Mouse (Mus musculus) urinary bladder, postnatal 25 days (tissue): ENCODE measurements around the gene Snx11.
A peak's percentile ranks its signal among the peaks of the same experiment; 100 is the strongest.

Experiments used
- DNase-seq: peaks from one replicate; pipeline ENCODE4 v3.0.0; 2022; ENCODE audit warnings: low spot score

Snx11 gene

DNA sequence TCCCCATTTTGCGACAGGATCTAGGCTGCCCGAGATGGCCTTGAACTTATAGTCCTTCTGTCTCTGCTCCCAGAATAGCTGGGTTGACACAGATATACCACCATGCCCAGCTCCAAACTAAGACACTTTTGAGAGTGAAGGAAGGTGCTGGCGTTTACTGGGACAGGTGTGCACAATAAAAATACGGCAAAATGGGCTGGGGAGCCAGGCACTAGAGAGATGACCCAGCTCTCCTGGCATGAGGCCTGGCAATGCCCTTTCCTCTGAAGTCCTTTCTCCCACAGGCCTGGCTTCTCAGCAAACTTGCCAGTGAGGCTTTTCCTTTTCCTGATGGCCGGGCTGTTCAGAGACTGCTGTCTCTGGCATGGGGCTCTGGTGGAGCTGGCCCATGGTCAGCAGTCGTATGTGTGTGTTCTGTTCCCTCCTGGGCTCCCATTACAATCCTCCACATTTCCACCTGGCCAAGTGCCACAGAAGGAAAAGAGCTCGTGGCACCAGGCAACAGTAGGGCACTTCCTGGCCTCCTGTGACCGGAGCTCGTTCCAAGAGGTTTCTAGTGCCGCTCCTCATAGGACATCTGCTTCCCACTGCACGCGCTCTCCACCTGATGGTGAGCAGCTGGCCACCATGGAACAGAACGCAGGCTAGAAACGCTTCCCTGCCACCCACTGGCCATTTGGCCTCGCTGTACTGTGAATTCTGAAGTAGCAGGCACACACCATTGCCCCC, 14.5 kb downstream of the Snx11 start:
- DNase-seq = no peak

DNA sequence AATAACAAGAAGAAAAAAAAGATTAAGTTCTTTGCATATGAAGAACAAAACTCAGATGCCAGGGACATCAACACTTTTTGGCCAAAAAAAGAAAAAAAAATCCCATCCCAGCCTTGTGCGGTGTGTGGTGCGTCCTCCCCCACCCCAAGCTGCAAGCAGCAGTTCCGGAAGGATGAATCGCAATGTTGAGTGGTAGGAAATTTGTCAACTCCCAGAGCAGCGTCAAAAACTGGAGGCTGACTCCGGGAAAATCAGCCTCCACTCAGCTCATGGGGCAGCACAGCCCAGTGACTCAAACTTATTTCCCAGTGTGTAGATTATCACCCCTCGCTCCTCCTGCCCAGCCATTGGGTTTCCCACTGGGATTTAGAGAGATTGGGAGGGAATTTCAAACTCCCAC, 15.4 kb downstream of the Snx11 start:
- no peak for DNase-seq

DNA sequence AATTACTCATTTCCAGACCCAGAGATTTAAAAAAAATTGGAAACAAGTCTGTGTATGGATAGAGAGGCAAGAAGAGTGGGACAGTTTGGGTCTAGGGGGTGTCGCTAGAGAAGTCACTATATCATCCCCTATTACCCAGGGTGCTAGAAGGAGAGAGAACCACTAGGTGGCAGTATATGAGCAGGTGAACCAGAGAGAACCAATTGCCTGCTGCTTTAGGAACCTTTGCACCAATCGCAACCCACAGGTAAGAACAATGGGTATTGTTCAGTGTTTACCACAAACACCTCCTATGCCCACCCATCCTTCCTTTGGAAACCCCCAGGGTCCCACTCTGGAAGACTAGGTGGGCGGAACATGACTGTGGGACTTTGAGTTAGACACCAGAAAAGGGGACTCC, 17.3 kb downstream of the Snx11 start:
- DNase-seq = no peak

DNA sequence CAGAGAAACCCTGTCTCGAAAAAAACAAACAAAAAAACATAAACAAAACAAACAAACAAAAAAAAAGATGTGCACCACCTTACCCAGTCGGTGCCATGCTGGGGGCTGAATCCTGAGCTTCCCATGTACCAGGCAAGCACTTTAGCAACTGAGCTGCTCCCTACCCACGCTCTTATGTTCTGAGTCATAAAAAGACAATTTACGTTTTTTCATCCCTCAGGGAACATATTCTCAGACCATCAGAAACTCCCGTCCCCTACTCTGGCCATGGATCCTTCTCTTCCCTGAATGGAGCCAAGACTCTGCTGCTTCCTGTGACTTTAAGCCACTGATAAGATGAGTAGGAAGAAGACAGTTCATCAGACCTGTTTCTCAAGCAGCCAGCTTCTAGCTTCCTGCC, 19.0 kb downstream of the Snx11 start:
- no peak for DNase-seq

DNA sequence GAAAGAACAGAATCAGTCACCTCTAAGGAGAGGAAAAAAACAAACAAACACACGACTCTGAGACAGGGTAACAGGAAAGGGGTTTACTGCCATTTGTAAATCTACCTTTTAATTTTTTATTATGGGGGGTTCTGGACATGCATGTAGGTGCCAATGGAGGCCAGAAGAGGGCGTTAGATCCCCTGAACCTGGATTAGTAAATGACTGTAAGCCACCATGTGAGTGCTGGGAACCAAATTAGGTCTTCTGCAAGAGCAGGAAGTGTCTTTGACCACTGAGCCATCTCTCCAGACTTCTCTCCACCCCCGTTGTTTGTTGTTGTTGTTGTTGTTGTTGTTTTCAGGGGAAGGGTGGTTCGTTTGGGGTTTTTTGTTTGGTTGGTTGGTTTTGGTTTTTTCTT, 19.9 kb downstream of the Snx11 start:
- DNase-seq = no peak

DNA sequence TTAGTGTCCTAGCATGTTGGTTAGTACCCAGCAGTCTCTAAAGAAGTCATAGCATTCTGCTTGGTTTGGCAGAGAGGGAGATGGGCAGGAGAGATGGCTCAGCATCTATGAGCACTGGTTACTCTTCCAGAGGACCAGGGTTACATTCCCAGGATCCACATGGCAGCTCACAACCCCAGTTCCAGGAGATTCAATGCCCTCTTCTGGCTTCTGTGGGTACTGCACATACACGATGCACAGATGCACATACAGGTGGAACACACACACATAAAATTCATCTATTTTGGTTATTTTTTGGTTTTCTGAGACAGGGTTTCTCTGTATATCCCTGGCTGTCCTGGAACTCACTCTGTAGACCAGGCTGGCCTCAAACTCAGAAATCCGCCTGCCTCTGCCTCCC, 22.1 kb downstream of the Snx11 start:
- no peak for DNase-seq

DNA sequence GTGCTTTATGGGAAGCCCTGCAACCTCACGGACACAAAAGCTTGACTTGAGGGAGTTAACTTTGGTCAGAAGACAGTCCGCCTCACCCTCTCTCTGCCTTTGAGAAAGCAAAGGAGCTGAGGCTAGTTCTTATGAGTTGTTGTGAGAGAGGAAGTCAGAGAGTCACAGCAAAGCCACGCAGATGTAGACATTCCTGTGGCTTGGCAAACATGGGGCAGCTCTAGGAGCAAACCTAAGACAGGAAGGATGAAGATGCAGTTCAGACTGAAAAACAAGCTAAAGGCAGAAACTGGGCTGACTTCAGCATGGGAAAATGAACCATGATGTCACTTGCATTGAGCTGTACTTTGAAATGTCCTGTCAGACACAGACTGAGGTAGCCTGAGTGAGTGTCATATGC, 29.8 kb downstream of the Snx11 start:
- no peak for DNase-seq

DNA sequence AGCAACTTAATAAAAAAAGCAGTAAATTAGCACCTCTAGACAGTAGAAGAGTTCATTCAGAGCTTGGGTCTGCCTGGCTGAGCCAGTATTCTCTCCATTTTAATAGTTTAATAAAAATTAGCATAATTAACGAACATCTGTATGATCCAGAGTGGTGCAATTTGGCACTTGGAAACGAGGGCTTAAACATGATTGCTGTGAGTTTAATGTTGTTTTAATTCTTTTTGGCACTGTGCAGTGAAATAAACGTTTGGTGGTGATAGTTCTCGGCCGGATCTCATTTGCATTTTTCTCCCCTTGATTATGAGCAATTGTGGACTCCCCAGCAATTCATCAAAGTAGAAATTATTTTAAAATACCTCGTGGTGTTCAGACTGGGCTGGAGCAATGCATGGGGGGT, 30.7 kb downstream of the Snx11 start:
- no peak for DNase-seq

DNA sequence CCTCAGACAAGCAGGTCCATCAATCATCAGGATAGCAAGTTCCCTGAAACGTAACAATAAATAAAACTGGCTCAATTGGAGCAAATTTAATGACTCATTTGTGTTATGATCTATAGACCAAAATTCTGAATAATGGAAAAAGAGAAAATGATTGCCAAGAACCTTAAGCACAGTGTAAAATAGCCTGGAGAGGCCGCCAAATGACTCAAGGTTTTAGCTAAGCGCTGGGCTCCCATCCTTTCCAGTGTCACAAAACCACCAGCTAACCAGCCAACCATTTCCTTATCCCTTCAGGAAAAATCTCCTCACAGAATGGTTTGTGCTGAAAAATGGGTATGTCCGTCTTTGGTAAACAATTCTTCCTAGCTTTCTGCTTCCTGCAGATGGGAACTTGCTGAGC, 33.5 kb downstream of the Snx11 start:
- no peak for DNase-seq

DNA sequence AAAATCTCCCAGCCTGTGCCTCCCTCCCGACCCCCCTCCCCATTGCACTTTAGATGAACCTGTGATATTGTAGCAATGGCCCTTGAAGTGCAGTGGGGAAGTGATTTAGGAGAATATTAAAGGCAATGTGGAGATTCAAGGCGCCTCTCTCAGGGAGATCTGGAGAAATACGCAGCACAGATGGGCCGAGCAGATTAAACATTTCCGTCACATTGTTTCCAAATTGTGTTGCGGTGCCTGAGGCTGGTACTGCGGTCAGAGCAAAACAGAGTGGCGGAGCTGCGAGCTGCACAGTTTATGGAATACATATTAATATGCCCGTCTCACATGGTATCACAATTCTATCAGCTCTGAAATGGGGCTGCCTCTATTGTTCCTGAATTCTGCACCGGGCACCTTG, 34.4 kb downstream of the Snx11 start:
- no peak for DNase-seq

DNA sequence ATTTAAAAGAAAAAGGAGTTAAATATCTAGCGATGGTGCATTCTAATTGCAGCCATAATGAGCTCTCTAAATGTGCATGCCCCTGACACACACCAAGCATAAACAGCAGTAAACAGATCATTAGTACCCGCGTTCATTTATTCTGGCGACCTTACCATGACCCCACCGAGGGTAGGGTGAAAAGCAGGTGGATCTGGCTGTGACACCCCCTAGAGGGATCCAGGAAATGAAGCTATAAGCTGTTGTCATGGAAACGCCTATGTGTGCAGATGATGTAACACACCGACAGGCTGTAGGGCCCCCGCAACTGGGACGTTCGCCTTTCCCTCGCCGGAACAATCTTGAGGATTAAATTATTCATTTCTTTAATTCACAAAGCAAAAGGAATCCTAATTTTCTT, 35.4 kb downstream of the Snx11 start:
- no peak for DNase-seq

DNA sequence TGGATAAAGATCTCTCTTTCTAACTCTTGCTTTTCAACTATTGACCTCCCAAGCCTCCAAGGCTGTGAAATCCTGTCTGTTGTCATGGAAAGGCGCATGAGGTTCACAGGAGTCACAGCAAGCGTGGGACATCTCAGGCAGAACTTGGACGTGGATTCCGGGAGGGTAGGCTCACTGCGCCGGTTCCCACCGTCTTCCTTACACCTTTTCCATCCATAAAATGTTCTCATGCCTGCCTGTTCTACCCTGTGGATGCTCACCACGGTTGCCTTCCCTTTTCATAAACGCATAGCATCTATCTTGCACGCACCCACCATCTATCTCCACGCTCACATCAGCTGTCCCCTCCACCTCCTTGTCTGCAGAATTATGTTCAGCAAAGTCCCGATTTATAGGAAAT, 36.6 kb downstream of the Snx11 start:
- DNase-seq = no peak

DNA sequence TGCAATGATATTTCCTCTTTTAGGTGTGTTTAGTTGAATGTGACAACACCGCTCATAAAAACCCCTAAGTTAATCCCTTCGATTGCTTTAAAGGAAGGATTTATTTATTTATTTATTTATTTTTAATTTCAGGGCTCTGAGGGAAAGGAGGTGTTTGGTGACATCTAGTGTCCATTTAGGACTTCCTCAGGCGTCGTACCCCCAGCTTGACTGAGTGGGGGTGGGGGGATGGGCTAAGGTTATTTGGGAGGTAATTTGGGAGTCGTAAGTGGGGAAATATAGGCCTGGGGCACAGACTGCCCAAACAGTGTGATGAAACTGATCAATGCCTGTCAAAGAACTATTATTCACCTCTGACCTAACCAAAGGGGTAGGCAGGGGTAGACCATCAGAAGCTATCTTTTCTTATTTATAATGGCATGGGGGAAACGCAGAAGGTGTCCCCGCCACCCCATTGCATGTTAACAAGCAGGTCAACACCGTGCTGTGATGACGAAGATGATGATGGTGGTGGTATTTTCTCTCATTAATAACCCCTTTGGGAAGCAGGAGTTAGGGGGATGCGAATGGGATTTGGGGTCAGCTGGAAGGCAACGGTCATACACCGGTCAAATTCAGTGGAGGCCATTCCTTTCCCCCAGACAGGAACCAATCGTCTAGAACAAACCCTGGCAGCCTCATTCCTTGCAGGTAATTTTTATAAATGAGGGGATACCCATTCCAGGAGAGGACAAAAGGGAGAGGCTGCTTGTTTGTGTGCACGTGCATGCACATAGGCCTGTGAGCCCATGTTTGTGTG, 39.5 kb downstream of the Snx11 start:
- DNase-seq = no peak

DNA sequence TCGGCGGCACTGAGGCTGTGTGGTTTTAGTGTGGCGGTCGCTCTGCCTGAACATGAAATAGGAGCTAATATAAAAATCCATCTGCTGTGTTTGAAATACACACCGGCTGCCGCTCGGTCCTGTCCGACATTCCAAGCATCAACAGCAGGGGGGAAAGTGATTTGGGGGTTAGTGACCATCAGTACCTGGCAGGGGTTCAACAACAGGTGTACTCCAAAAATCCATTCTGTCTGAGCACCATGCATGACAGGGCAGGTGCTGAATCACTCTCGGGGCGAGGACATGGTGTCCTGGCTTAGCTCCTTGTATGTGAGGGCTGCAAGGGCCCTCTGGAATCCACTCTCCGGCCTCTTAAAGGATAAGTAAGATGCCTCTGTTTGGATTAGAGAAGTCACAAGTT, 41.0 kb downstream of the Snx11 start:
- no peak for DNase-seq

DNA sequence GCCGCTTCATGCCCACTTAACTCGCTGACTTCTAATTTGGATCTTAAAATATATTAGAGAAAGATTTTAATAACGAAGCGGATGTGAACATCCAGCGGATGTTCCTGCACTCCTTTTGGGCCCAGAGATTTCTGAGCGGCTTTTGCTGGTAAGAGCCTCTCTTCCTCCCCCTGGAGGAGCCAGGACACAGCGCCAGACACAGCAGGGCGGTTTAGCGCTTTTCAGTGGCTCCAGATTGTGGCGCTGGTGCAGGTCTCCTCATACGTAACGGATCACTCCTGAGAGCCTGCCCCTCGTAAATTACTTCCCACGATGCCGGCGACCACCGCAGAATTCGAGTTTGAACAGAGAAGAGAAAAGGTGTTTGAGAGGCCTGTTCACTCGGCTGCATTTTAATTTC, 41.5 kb downstream of the Snx11 start:
- peak; percentile 26 for DNase-seq

DNA sequence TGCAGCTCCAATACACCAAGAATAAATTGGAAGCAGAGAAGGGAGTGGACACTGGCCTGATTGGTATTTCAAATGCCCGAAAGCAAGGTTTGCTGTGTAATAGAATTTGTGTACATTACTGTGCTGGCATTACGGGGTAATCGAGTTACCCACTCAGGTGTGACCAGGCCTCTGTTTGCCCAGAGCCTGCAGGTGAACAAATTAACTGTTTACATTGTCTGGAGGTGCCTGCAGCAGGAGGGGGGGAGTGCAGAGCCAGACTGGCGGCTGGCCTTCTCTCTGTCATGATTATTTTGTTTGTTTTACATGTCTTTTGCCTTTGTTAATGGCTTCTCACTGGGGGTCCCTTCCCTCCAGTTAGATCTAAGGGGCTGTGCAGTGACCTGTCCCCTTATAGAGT, 44.7 kb downstream of the Snx11 start:
- DNase-seq = no peak

DNA sequence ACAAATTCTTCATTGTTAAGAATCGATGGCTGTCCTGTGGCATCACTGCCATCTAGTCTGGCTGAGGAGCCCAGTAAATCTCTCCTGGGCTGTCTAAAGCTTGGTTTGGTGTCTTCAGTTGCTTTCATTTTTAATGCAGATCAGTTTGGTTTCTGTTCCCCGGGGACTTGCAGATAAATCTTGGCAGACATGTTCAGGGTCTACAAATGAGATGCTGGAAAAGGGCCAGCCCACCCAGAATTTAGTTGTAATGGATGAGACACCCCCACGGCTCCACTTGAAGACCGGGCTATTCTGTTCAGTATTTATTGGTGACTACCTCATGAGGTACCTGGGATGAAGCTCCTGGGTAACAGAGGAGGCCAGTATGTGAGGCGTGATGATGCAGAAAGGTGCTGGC, 47.0 kb downstream of the Snx11 start:
- no peak for DNase-seq

DNA sequence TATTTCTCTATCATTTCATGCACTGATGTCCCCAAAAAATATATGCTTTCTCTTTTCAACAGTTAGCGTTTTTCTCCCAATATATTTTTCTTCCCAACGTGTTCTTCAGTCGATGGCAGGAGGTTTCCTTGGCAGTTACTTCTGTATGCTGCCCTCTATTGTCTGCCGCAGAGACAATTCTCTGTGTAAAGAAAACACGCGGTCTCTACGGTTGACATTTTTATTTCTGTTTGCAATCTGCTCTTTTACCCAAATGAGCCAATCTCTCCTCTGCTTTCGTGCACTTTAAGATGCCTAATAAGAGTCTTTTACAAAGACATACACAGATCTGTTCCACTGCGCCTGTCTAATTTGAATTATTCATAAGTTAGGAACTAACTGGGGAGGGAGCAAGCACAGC, 47.9 kb downstream of the Snx11 start:
- no peak for DNase-seq

DNA sequence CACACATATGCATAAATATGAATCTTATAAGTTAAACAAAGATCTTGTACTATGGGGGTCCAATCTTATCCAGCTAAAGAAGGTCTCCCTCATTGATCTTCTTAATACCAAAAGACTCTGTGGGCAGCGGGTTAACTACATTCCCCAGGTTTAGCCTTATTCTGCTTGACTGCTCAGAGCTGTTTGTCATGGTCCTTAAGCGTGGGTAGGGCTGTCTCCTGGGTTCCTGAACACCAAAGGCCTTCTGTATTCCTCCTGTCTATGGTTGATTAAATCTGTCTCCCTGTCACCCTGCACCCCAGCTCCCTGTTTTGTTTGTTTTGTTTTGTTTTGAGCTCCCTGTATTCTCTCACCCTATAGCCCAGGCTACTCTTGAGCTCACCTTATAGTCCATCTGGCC, 48.8 kb downstream of the Snx11 start:
- DNase-seq = no peak

DNA sequence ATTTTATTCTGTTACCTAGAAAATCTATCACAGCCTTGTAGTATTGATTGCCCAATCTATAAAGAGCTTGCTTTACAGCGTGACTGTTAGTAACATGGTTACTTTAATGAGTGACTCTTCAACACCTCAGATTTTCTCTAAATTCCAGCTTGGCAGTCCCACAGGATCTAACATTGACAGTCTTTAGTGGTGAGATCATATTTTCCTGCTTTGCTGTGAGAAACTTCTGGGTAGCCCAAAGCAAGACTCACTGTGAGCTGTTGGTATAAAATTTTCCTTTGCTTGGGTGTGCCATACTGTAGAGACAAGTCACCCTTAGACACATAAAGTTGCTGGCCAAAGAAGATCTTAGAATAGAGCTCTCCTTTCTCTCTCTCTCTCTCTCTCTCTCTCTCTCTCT, 51.5 kb downstream of the Snx11 start:
- DNase-seq = no peak

DNA sequence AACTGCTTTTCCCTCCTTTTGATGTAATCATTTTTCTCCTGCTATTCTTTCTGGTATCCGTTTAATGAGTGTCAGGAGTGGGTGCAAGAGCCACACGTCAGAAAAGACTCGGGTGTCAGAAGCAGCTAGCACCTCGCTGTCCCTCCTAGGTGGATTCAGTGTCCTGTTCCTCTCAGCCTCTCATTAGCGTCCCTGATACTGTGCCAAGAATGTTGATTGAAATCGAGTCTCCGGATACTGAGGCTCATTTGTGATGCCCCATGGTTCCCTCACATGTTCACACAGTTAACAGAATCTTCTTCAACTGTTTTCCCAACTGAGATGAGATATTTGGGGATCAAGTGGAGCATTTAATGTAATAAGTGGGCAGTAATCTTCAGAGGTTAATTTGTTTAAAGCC, 58.8 kb downstream of the Snx11 start:
- no peak for DNase-seq
